24 mouse cellular contexts compared by ENCODE assay signal in genomic region chr17:31266321-31266950, GRCm38 (mm10). TPM values are rescaled to one million over a fixed set of nuclear protein-coding genes. Genes with fewer than 3 reads are reported as not detected.
DNase-seq lines count a peak whose midpoint lies in the region; ATAC-seq lines count a peak whose summit lies in the region.
"Had no signal": no experiment of that assay in that cellular context is flagged by ENCODE, and none has a peak within 500 bp of the region (broad histone marks: within the 10 kb centered on the region; RNA-seq: fewer than 3 reads in every experiment).

No protein-coding gene starts in this region.

- H3K27ac ChIP-seq in lung, embryonic 16.5 days (ENCODE audit: low read length) = no peak overlapping the region
- no peak overlapping the region for H3K27ac ChIP-seq in hindbrain, embryonic 10.5 days
- H3K27ac ChIP-seq: embryonic facial prominence, embryonic 10.5 days; hindbrain, embryonic 12.5 days; layer of hippocampus, adult 2 months; limb, embryonic 10.5 days; midbrain, embryonic 15.5 days had no signal

- no peaks in the 10 kb centered on the region for H3K9me3 ChIP-seq in lung, embryonic 16.5 days (ENCODE audit: control insufficient read depth, low read length)
- no peaks in the 10 kb centered on the region for H3K9me3 ChIP-seq in hindbrain, embryonic 10.5 days
- H3K9me3 ChIP-seq: embryonic facial prominence, embryonic 10.5 days; hindbrain, embryonic 12.5 days; limb, embryonic 10.5 days; midbrain, embryonic 15.5 days had no signal

- H3K36me3 ChIP-seq in lung, embryonic 16.5 days (ENCODE audit: control insufficient read depth, insufficient read depth, low read length) = no peaks in the 10 kb centered on the region
- H3K36me3 ChIP-seq in hindbrain, embryonic 10.5 days = no peaks in the 10 kb centered on the region
- H3K36me3 ChIP-seq: embryonic facial prominence, embryonic 10.5 days; hindbrain, embryonic 12.5 days; limb, embryonic 10.5 days; midbrain, embryonic 15.5 days had no signal

- WGBS in lung, embryonic 16.5 days = 69% methylated on average over 7 of the region's 7 CpGs
- WGBS in hindbrain, embryonic 10.5 days = 86% methylated on average over 7 of the region's 7 CpGs

- H3K27me3 ChIP-seq in lung, embryonic 16.5 days (ENCODE audit: control insufficient read depth, insufficient read depth, low read depth, low read length) = no peaks in the 10 kb centered on the region
- no peaks in the 10 kb centered on the region for H3K27me3 ChIP-seq in hindbrain, embryonic 10.5 days (ENCODE audit: insufficient read depth, poor library complexity, severe bottlenecking)
- H3K27me3 ChIP-seq: hindbrain, embryonic 12.5 days; midbrain, embryonic 15.5 days; Patski had no signal

- 0 out of 2 replicates have a peak, but pooled peaks have one; percentile 12 for ATAC-seq in lung, embryonic 16.5 days (ENCODE audit: low read depth)
- ATAC-seq in CD4-positive, CD25-positive, alpha-beta regulatory T cell, adult 4 months = peak; percentile 47
- ATAC-seq: activated CD4-positive, CD25-positive, alpha-beta regulatory T cell, adult 4 months; liver, postnatal 0 days; midbrain, embryonic 15.5 days; Patski had no signal

- no peak for DNase-seq in lung, adult 18-20 months
- DNase-seq in naive thymus-derived CD4-positive, alpha-beta T cell, adult 2 months (ENCODE audit: low read depth) = peak; percentile 60
- DNase-seq in thymus, postnatal 25 days = peak; percentile 69
- no peak for DNase-seq in left cerebral cortex, postnatal 36 days (ENCODE audit: low spot score in 2 of 2)
- DNase-seq in hindbrain, embryonic 10.5 days (ENCODE audit: low spot score) = no peak
- DNase-seq: cerebellum, adult 2 months; gastrocnemius, postnatal 25 days; kidney, adult 2 months; kidney, postnatal 10 days; layer of hippocampus, postnatal 36 days; liver, postnatal 0 days; right cerebral cortex, postnatal 14 days had no signal

- H3K4me3 ChIP-seq in lung, embryonic 16.5 days (ENCODE audit: low read length) = no peak overlapping the region
- no peak overlapping the region for H3K4me3 ChIP-seq in hindbrain, embryonic 10.5 days
- H3K4me3 ChIP-seq: embryonic facial prominence, embryonic 10.5 days; hindbrain, embryonic 12.5 days; layer of hippocampus, adult 2 months; limb, embryonic 10.5 days; megakaryocyte, embryonic 14.5 days; midbrain, embryonic 15.5 days; myocyte had no signal

- H3K4me1 ChIP-seq in lung, embryonic 16.5 days (replicated peaks; ENCODE audit: control insufficient read depth, insufficient read depth, low read length) = no peaks in the 10 kb centered on the region
- peaks cover 26% of the 10 kb centered on the region for H3K4me1 ChIP-seq in hindbrain, embryonic 10.5 days (replicated peaks)
- H3K4me1 ChIP-seq: midbrain, embryonic 15.5 days had no signal

- H3K9ac ChIP-seq in lung, embryonic 16.5 days (ENCODE audit: low read length) = no peak overlapping the region
- H3K9ac ChIP-seq: hindbrain, embryonic 12.5 days; liver, postnatal 0 days; midbrain, embryonic 15.5 days had no signal

- intact Hi-C loops in left cerebral cortex, postnatal 36 days (cut with DNase I) = no loop called here

- H3K4me2 ChIP-seq in lung, embryonic 16.5 days (ENCODE audit: low read depth, low read length) = no peak overlapping the region
- H3K4me2 ChIP-seq: hindbrain, embryonic 12.5 days; midbrain, embryonic 15.5 days had no signal

RNA-seq across cellular contexts. Expression of gene Rsph1, which starts 10.7 kb away (rescaled TPM):
- 20.1 and 24.0 TPM in 2 replicates for polyA plus RNA-seq in lung, embryonic 16.5 days (2015; fragmentation: Nextera tagmentation; extraction: Ambion mirVana)
- 1 to 10 TPM in 1 of 2 experiments, under 1 TPM in 1; 0.52 to 1.1 TPM for polyA plus RNA-seq in CD4-positive, CD25-positive, alpha-beta regulatory T cell, adult 4 months (2017; shearing (Covaris generic))
- 10 to 100 TPM; 14.0 to 15.1 TPM for total RNA-seq in left cerebral cortex, postnatal 36 days (2021)
- polyA plus RNA-seq in hindbrain, embryonic 10.5 days (2016; fragmentation: Nextera tagmentation; extraction: Ambion mirVana) = 4.1 and 7.7 TPM in 2 replicates
- total RNA-seq: liver, adult 2 months had no signal
- polyA plus RNA-seq: liver, adult 2 months had no signal

RNA-seq across cellular contexts. Expression of gene Slc37a1, which starts 20.2 kb away (rescaled TPM):
- polyA plus RNA-seq in lung, embryonic 16.5 days (2015; fragmentation: Nextera tagmentation; extraction: Ambion mirVana) = 13.4 and 13.5 TPM in 2 replicates
- polyA plus RNA-seq in CD4-positive, CD25-positive, alpha-beta regulatory T cell, adult 4 months (2017; shearing (Covaris generic)) = 10 to 100 TPM; 29.9 to 42.6 TPM
- total RNA-seq in left cerebral cortex, postnatal 36 days (2021) = 1 to 10 TPM; 8.2 to 9.9 TPM
- 9.0 and 17.3 TPM in 2 replicates for polyA plus RNA-seq in hindbrain, embryonic 10.5 days (2016; fragmentation: Nextera tagmentation; extraction: Ambion mirVana)

RNA-seq across cellular contexts. Expression of gene Ubash3a, which starts 58.8 kb away (rescaled TPM):
- polyA plus RNA-seq in lung, embryonic 16.5 days (2015; fragmentation: Nextera tagmentation; extraction: Ambion mirVana) = 0.90 and 1.6 TPM in 2 replicates
- polyA plus RNA-seq in CD4-positive, CD25-positive, alpha-beta regulatory T cell, adult 4 months (2017; shearing (Covaris generic)) = 100 to 1,000 TPM; 234 to 303 TPM
- total RNA-seq in left cerebral cortex, postnatal 36 days (2021) = not detected
- 0.14 and 0.61 TPM in 2 replicates for polyA plus RNA-seq in hindbrain, embryonic 10.5 days (2016; fragmentation: Nextera tagmentation; extraction: Ambion mirVana)
- polyA plus RNA-seq: cerebellum, adult 2 months; hindbrain, embryonic 12.5 days; midbrain, embryonic 15.5 days; myocyte had no signal

Comparison
In these comparisons a context has a peak if more than half of its experiments do, and no peak if none do; other contexts are left out.
1. DNase-seq: peak in naive thymus-derived CD4-positive, alpha-beta T cell, adult 2 months (single experiment) and thymus, postnatal 25 days (single experiment); none in lung, adult 18-20 months (0 of 2), left cerebral cortex, postnatal 36 days (0 of 2) and hindbrain, embryonic 10.5 days (single experiment).
2. RNA of gene Ubash3a, which starts 58.8 kb away (polyA plus RNA-seq): 234 to 303 TPM in CD4-positive, CD25-positive, alpha-beta regulatory T cell, adult 4 months; 0.90 to 1.6 TPM in lung, embryonic 16.5 days and 0.14 to 0.61 TPM in hindbrain, embryonic 10.5 days; every median in the first group is over 10 times any median in the second.